Mouse (Mus musculus): ENCODE measurements around the gene Mcpt8. TPM values are rescaled to one million over a fixed set of nuclear protein-coding genes. Genes with fewer than 3 reads are reported as not detected.

Gene Mcpt8
- total RNA-seq, 2 experiments from 2014 or later, result not detected

Small RNA genes lying within 50 kb of the gene (microRNA-seq; reads per million reads assigned to microRNA genes)
- 0 reads per million in 2 experiments for gene Mir6949

Other genes starting within 250 kb of the Mcpt8 start
- 1 to 10 TPM; 7.2 to 7.4 TPM for gene Nynrin, start 231.3 kb downstream of the Mcpt8 start, total RNA-seq (2021)
- gene Cbln3, start 200.9 kb downstream of the Mcpt8 start, total RNA-seq (2021), result not detected
- 10 to 100 TPM in 1 of 2 experiments, 1 to 10 TPM in 1; 8.6 to 10.0 TPM for gene Khnyn, start 200.3 kb downstream of the Mcpt8 start, total RNA-seq (2021)
- 100 to 1,000 TPM; 119 to 138 TPM for gene Sdr39u1, start 185.0 kb downstream of the Mcpt8 start, total RNA-seq (2021)
- 1 to 10 TPM; 1.6 to 2.5 TPM for gene Cma1, start 140.6 kb downstream of the Mcpt8 start, total RNA-seq (2021)
- gene Cma2, start 134.3 kb downstream of the Mcpt8 start, total RNA-seq (2021), result not detected
- not detected for gene Mcpt1, start 67.3 kb downstream of the Mcpt8 start, total RNA-seq (2021)
- gene Mcpt9, start 54.8 kb downstream of the Mcpt8 start, total RNA-seq (2021), result not detected
- gene Mcpt2, start 43.2 kb downstream of the Mcpt8 start, total RNA-seq (2021), result not detected
- gene Mcpt4, start 23.0 kb downstream of the Mcpt8 start, total RNA-seq (2021), result 1 to 10 TPM; 1.3 to 1.6 TPM
- not detected for gene Ctsg, start 17.3 kb upstream of the Mcpt8 start, total RNA-seq (2021)
- not detected for gene Gzme, start 35.4 kb upstream of the Mcpt8 start, total RNA-seq (2021)
- not detected for gene Gzmd, start 47.3 kb upstream of the Mcpt8 start, total RNA-seq (2021)
- not detected for gene Gzmg, start 74.3 kb upstream of the Mcpt8 start, total RNA-seq (2021)
- gene Gzmn, start 89.3 kb upstream of the Mcpt8 start, total RNA-seq (2021), result not detected
- not detected for gene Gzmf, start 126.1 kb upstream of the Mcpt8 start, total RNA-seq (2021)
- gene Gzmc, start 149.4 kb upstream of the Mcpt8 start, total RNA-seq (2021), result not detected
- gene Gzmb, start 177.0 kb upstream of the Mcpt8 start, total RNA-seq (2021), result under 1 TPM in 1 of 2 experiments, not detected in 1; 0.30 TPM

All from heart, adult 18-20 months (tissue).